Mouse (Mus musculus): ENCODE measurements at regions not wholly inside any gene's neighbourhood (a gene's known extent, or its start where the extent isn't known, plus 50 kb on each side); places are given as distances from the start of the nearest gene placed in this dataset.

GRCm38 (mm10) chr11:45330319-45330718 is 521.5 kb upstream of the Clint1 start:
- ATAC-seq (replicated peaks; ENCODE audit: insufficient number of reproducible peaks, low FRiP score, low TSS enrichment, low read depth) (no peak), DNase-seq (ENCODE audit: low spot score) (no peak)
- Histone ChIP-seq H3K9me3 (replicated peaks; ENCODE audit: control insufficient read depth, low read length) (no peaks in the 10 kb centered on the region), H3K27ac (replicated peaks; ENCODE audit: low read depth, low read length) (no peak overlapping the region), H3K9ac (replicated peaks; ENCODE audit: low read length) (no peak overlapping the region), H3K36me3 (replicated peaks; ENCODE audit: control insufficient read depth, insufficient read depth, low read depth, low read length) (no peaks in the 10 kb centered on the region), H3K4me3 (ENCODE audit: low read depth, low read length) (no peak overlapping the region), H3K4me2 (ENCODE audit: low read depth, low read length) (no peak overlapping the region), H3K27me3 (ENCODE audit: control insufficient read depth, insufficient read depth, low read length) (no peaks in the 10 kb centered on the region), H3K4me1 (ENCODE audit: control insufficient read depth, insufficient read depth, low read length) (no peaks in the 10 kb centered on the region)
- 81% methylated on average over 2 of the region's 2 CpGs for WGBS

GRCm38 (mm10) chr11:45333756-45334155 is 518.1 kb upstream of the Clint1 start:
- no peaks in the 10 kb centered on the region for H3K4me1 ChIP-seq (ENCODE audit: control insufficient read depth, insufficient read depth, low read length)
- ATAC-seq (replicated peaks; ENCODE audit: insufficient number of reproducible peaks, low FRiP score, low TSS enrichment, low read depth), result no peak
- H3K4me2 ChIP-seq (ENCODE audit: low read depth, low read length), result no peak overlapping the region
- no peak overlapping the region for H3K27ac ChIP-seq (replicated peaks; ENCODE audit: low read depth, low read length)
- no peaks in the 10 kb centered on the region for H3K36me3 ChIP-seq (replicated peaks; ENCODE audit: control insufficient read depth, insufficient read depth, low read depth, low read length)
- H3K27me3 ChIP-seq (ENCODE audit: control insufficient read depth, insufficient read depth, low read length), result no peaks in the 10 kb centered on the region
- no peaks in the 10 kb centered on the region for H3K9me3 ChIP-seq (replicated peaks; ENCODE audit: control insufficient read depth, low read length)
- H3K9ac ChIP-seq (replicated peaks; ENCODE audit: low read length), result no peak overlapping the region
- H3K4me3 ChIP-seq (ENCODE audit: low read depth, low read length), result no peak overlapping the region
- 79% methylated on average over 3 of the region's 3 CpGs for WGBS
- DNase-seq (ENCODE audit: low spot score), result no peak

GRCm38 (mm10) chr11:45349331-45349730 is 502.5 kb upstream of the Clint1 start:
- no peaks in the 10 kb centered on the region for H3K4me1 ChIP-seq (ENCODE audit: control insufficient read depth, insufficient read depth, low read length)
- no peaks in the 10 kb centered on the region for H3K27me3 ChIP-seq (ENCODE audit: control insufficient read depth, insufficient read depth, low read length)

GRCm38 (mm10) chr11:45365343-45365742 is 486.5 kb upstream of the Clint1 start:
- Histone ChIP-seq H3K4me3 (ENCODE audit: low read depth, low read length) (no peak overlapping the region), H3K9me3 (replicated peaks; ENCODE audit: control insufficient read depth, low read length) (no peaks in the 10 kb centered on the region), H3K36me3 (replicated peaks; ENCODE audit: control insufficient read depth, insufficient read depth, low read depth, low read length) (no peaks in the 10 kb centered on the region), H3K4me1 (ENCODE audit: control insufficient read depth, insufficient read depth, low read length) (no peaks in the 10 kb centered on the region), H3K9ac (replicated peaks; ENCODE audit: low read length) (no peak overlapping the region), H3K27ac (replicated peaks; ENCODE audit: low read depth, low read length) (no peak overlapping the region), H3K4me2 (ENCODE audit: low read depth, low read length) (no peak overlapping the region), H3K27me3 (ENCODE audit: control insufficient read depth, insufficient read depth, low read length) (no peaks in the 10 kb centered on the region)
- ATAC-seq (replicated peaks; ENCODE audit: insufficient number of reproducible peaks, low FRiP score, low TSS enrichment, low read depth), result no peak
- WGBS, result 94% methylated on average over 3 of the region's 3 CpGs
- DNase-seq (ENCODE audit: low spot score), result no peak

More at GRCm38 (mm10) chr11:45349331-45349730, 502.5 kb upstream of the Clint1 start:
- H3K9ac ChIP-seq (replicated peaks; ENCODE audit: low read length), result no peak overlapping the region
- H3K9me3 ChIP-seq (replicated peaks; ENCODE audit: control insufficient read depth, low read length), result no peaks in the 10 kb centered on the region
- DNase-seq (ENCODE audit: low spot score) (no peak), ATAC-seq (replicated peaks; ENCODE audit: insufficient number of reproducible peaks, low FRiP score, low TSS enrichment, low read depth) (no peak)
- H3K4me2 ChIP-seq (ENCODE audit: low read depth, low read length), result no peak overlapping the region
- H3K27ac ChIP-seq (replicated peaks; ENCODE audit: low read depth, low read length), result no peak overlapping the region
- no peak overlapping the region for H3K4me3 ChIP-seq (ENCODE audit: low read depth, low read length)
- H3K36me3 ChIP-seq (replicated peaks; ENCODE audit: control insufficient read depth, insufficient read depth, low read depth, low read length), result no peaks in the 10 kb centered on the region

- peaks cover 2% of the 10 kb centered on the region; the same call in 1 of the 2 replicates for H3K4me1 ChIP-seq (ENCODE audit: control insufficient read depth, insufficient read depth, low read length)
- H3K4me3 ChIP-seq (ENCODE audit: low read depth, low read length), result no peak overlapping the region
- WGBS, result 44% methylated on average over 11 of the region's 11 CpGs
- peak; percentile 46 for DNase-seq (ENCODE audit: low spot score)
- no peak overlapping the region for H3K4me2 ChIP-seq (ENCODE audit: low read depth, low read length)
- no peak overlapping the region; the same call in 1 of the 2 replicates for H3K27ac ChIP-seq (replicated peaks; ENCODE audit: low read depth, low read length)
- no peak overlapping the region for H3K9ac ChIP-seq (replicated peaks; ENCODE audit: low read length)
- H3K36me3 ChIP-seq (replicated peaks; ENCODE audit: control insufficient read depth, insufficient read depth, low read depth, low read length), result no peaks in the 10 kb centered on the region
- ATAC-seq (replicated peaks; ENCODE audit: insufficient number of reproducible peaks, low FRiP score, low TSS enrichment, low read depth), result no peak
- no peaks in the 10 kb centered on the region for H3K27me3 ChIP-seq (ENCODE audit: control insufficient read depth, insufficient read depth, low read length)
- H3K9me3 ChIP-seq (replicated peaks; ENCODE audit: control insufficient read depth, low read length), result no peaks in the 10 kb centered on the region
Observed at GRCm38 (mm10) chr11:45389243-45390146, 462.4 kb upstream of the Clint1 start.

- H3K27ac ChIP-seq (replicated peaks; ENCODE audit: low read depth, low read length), result no peak overlapping the region
- WGBS, result 46% methylated on average over 3 of the region's 3 CpGs
- H3K4me3 ChIP-seq (ENCODE audit: low read depth, low read length), result no peak overlapping the region
- no peaks in the 10 kb centered on the region for H3K9me3 ChIP-seq (replicated peaks; ENCODE audit: control insufficient read depth, low read length)
- no peaks in the 10 kb centered on the region for H3K36me3 ChIP-seq (replicated peaks; ENCODE audit: control insufficient read depth, insufficient read depth, low read depth, low read length)
- DNase-seq (ENCODE audit: low spot score) (peak; percentile 35), ATAC-seq (replicated peaks; ENCODE audit: insufficient number of reproducible peaks, low FRiP score, low TSS enrichment, low read depth) (peak; percentile 34; the same call in 1 of the 2 replicates)
- H3K27me3 ChIP-seq (ENCODE audit: control insufficient read depth, insufficient read depth, low read length), result no peaks in the 10 kb centered on the region
- no peaks in the 10 kb centered on the region for H3K4me1 ChIP-seq (ENCODE audit: control insufficient read depth, insufficient read depth, low read length)
- no peak overlapping the region for H3K9ac ChIP-seq (replicated peaks; ENCODE audit: low read length)
- no peak overlapping the region for H3K4me2 ChIP-seq (ENCODE audit: low read depth, low read length)
Observed at GRCm38 (mm10) chr11:45396009-45396408, 455.8 kb upstream of the Clint1 start.

GRCm38 (mm10) chr11:45398188-45398587 is 453.7 kb upstream of the Clint1 start:
- H3K27ac ChIP-seq (replicated peaks; ENCODE audit: low read depth, low read length), result no peak overlapping the region
- no peak overlapping the region for H3K4me2 ChIP-seq (ENCODE audit: low read depth, low read length)
- DNase-seq (ENCODE audit: low spot score) (no peak), ATAC-seq (replicated peaks; ENCODE audit: insufficient number of reproducible peaks, low FRiP score, low TSS enrichment, low read depth) (no peak)
- no peaks in the 10 kb centered on the region for H3K27me3 ChIP-seq (ENCODE audit: control insufficient read depth, insufficient read depth, low read length)
- H3K9ac ChIP-seq (replicated peaks; ENCODE audit: low read length), result no peak overlapping the region
- 60% methylated on average over 6 of the region's 6 CpGs for WGBS
- H3K4me1 ChIP-seq (ENCODE audit: control insufficient read depth, insufficient read depth, low read length), result no peaks in the 10 kb centered on the region
- no peaks in the 10 kb centered on the region for H3K9me3 ChIP-seq (replicated peaks; ENCODE audit: control insufficient read depth, low read length)
- H3K4me3 ChIP-seq (ENCODE audit: low read depth, low read length), result no peak overlapping the region
- H3K36me3 ChIP-seq (replicated peaks; ENCODE audit: control insufficient read depth, insufficient read depth, low read depth, low read length), result no peaks in the 10 kb centered on the region

GRCm38 (mm10) chr11:45404377-45405029 is 447.3 kb upstream of the Clint1 start:
- Histone ChIP-seq H3K27ac (replicated peaks; ENCODE audit: low read depth, low read length) (no peak overlapping the region), H3K27me3 (ENCODE audit: control insufficient read depth, insufficient read depth, low read length) (no peaks in the 10 kb centered on the region), H3K4me1 (ENCODE audit: control insufficient read depth, insufficient read depth, low read length) (no peaks in the 10 kb centered on the region; the same call in 1 of the 2 replicates), H3K9ac (replicated peaks; ENCODE audit: low read length) (no peak overlapping the region), H3K36me3 (replicated peaks; ENCODE audit: control insufficient read depth, insufficient read depth, low read depth, low read length) (no peaks in the 10 kb centered on the region), H3K4me3 (ENCODE audit: low read depth, low read length) (no peak overlapping the region), H3K9me3 (replicated peaks; ENCODE audit: control insufficient read depth, low read length) (no peaks in the 10 kb centered on the region), H3K4me2 (ENCODE audit: low read depth, low read length) (no peak overlapping the region)
- DNase-seq (ENCODE audit: low spot score) (no peak), ATAC-seq (replicated peaks; ENCODE audit: insufficient number of reproducible peaks, low FRiP score, low TSS enrichment, low read depth) (no peak)
- WGBS, result 70% methylated on average over 10 of the region's 10 CpGs
